Mouse (Mus musculus): Measurements from ENCODE around the gene Dhrs1. TPM values are rescaled to one million over a fixed set of nuclear protein-coding genes. Genes with fewer than 3 reads are reported as not detected.
A peak's percentile ranks its signal among the peaks of the same experiment; 100 is the strongest.
"Not testable (repeated sequence)": the region's sequence is repeated elsewhere in the genome, so short reads cannot be mapped to it uniquely, and the experiment has no call there.

Dhrs1 gene
- polyA plus RNA-seq, 1 experiment: 55.1 TPM

GRCm38 (mm10) chr14:55767519-55768414 lies 22.3 kb upstream of the Dhrs1 start:
- Histone ChIP-seq H3K4me1 (ENCODE audit: control insufficient read depth, insufficient read depth, low read length) (peaks cover 4% of the 10 kb centered on the region), H3K27ac (ENCODE audit: insufficient read depth, low read length) (peak overlapping the region; percentile 59), H3K4me3 (ENCODE audit: insufficient read depth, low read length) (no peak overlapping the region)
- no peak for TF ChIP-seq CTCF (IDR thresholded peaks at IDR 0.05; ENCODE audit: borderline replicate concordance, insufficient read depth, low read length)
- TF ChIP-seq POLR2A (IDR thresholded peaks at IDR 0.05; ENCODE audit: low read depth, low read length): no peak; the same call in 1 of the 2 replicates

- TF ChIP-seq POLR2A (IDR thresholded peaks at IDR 0.05; ENCODE audit: low read depth, low read length): no peak
- Histone ChIP-seq H3K27ac (ENCODE audit: insufficient read depth, low read length) (no peak within 1 kb of the TSS), H3K4me1 (ENCODE audit: control insufficient read depth, insufficient read depth, low read length) (peaks cover 4% of the 10 kb centered on the region), H3K4me3 (ENCODE audit: insufficient read depth, low read length) (no peak within 1 kb of the TSS)
Measured at GRCm38 (mm10) chr14:55765696-55766095, 20.2 kb upstream of the Dhrs1 start, which contains the start of gene Ltb4r1. TSS of gene Ltb4r1 (plus strand) at chr14:55765962.

GRCm38 (mm10) chr14:55763166-55763565 lies 17.7 kb upstream of the Dhrs1 start:
- Histone ChIP-seq H3K4me1 (ENCODE audit: control insufficient read depth, insufficient read depth, low read length) (no peaks in the 10 kb centered on the region), H3K27ac (ENCODE audit: insufficient read depth, low read length) (no peak overlapping the region), H3K4me3 (ENCODE audit: insufficient read depth, low read length) (no peak overlapping the region)
- TF ChIP-seq CTCF (IDR thresholded peaks at IDR 0.05; ENCODE audit: borderline replicate concordance, insufficient read depth, low read length) (no peak), POLR2A (IDR thresholded peaks at IDR 0.05; ENCODE audit: low read depth, low read length) (no peak)

GRCm38 (mm10) chr14:55762001-55762821 lies 16.7 kb upstream of the Dhrs1 start:
- no peak overlapping the region for H3K27ac ChIP-seq (ENCODE audit: insufficient read depth, low read length)
- H3K4me3 ChIP-seq (ENCODE audit: insufficient read depth, low read length): peak overlapping the region; percentile 15
- H3K4me1 ChIP-seq (ENCODE audit: control insufficient read depth, insufficient read depth, low read length): no peaks in the 10 kb centered on the region
- no peak for TF ChIP-seq CTCF (IDR thresholded peaks at IDR 0.05; ENCODE audit: borderline replicate concordance, insufficient read depth, low read length)
- peak; percentile 53 for TF ChIP-seq POLR2A (IDR thresholded peaks at IDR 0.05; ENCODE audit: low read depth, low read length)

GRCm38 (mm10) chr14:55761163-55761562 lies 15.7 kb upstream of the Dhrs1 start, which contains the start of gene Ltb4r2:
TSS of gene Ltb4r2 (plus strand) at chr14:55761428.
- Histone ChIP-seq H3K4me3 (ENCODE audit: insufficient read depth, low read length) (peak within 1 kb of the TSS; percentile 15), H3K27ac (ENCODE audit: insufficient read depth, low read length) (no peak within 1 kb of the TSS), H3K4me1 (ENCODE audit: control insufficient read depth, insufficient read depth, low read length) (no peaks in the 10 kb centered on the region)
- TF ChIP-seq POLR2A (IDR thresholded peaks at IDR 0.05; ENCODE audit: low read depth, low read length): no peak
- no peak for TF ChIP-seq CTCF (IDR thresholded peaks at IDR 0.05; ENCODE audit: borderline replicate concordance, insufficient read depth, low read length)

- not testable (repeated sequence) for H3K27ac ChIP-seq (ENCODE audit: insufficient read depth, low read length); H3K4me3 ChIP-seq (ENCODE audit: insufficient read depth, low read length); H3K4me1 ChIP-seq (ENCODE audit: control insufficient read depth, insufficient read depth, low read length)
- TF ChIP-seq CTCF (IDR thresholded peaks at IDR 0.05; ENCODE audit: borderline replicate concordance, insufficient read depth, low read length): peak; percentile 45; the same call in 1 of the 2 replicates
Measured at GRCm38 (mm10) chr14:55760156-55760555, 14.7 kb upstream of the Dhrs1 start.

GRCm38 (mm10) chr14:55758363-55758784 lies 12.9 kb upstream of the Dhrs1 start, which contains the start of gene Cideb:
TSS of gene Cideb (minus strand) at chr14:55758458.
- H3K4me3 ChIP-seq (ENCODE audit: insufficient read depth, low read length): no peak within 1 kb of the TSS
- H3K4me1 ChIP-seq (ENCODE audit: control insufficient read depth, insufficient read depth, low read length): no peaks in the 10 kb centered on the region
- H3K27ac ChIP-seq (ENCODE audit: insufficient read depth, low read length): no peak within 1 kb of the TSS
- TF ChIP-seq CTCF (IDR thresholded peaks at IDR 0.05; ENCODE audit: borderline replicate concordance, insufficient read depth, low read length) (peak; percentile 19; the same call in 1 of the 2 replicates), POLR2A (IDR thresholded peaks at IDR 0.05; ENCODE audit: low read depth, low read length) (no peak)

- TF ChIP-seq CTCF (IDR thresholded peaks at IDR 0.05; ENCODE audit: borderline replicate concordance, insufficient read depth, low read length): no peak
- TF ChIP-seq POLR2A (IDR thresholded peaks at IDR 0.05; ENCODE audit: low read depth, low read length): no peak
- H3K4me1 ChIP-seq (ENCODE audit: control insufficient read depth, insufficient read depth, low read length): no peaks in the 10 kb centered on the region
Measured at GRCm38 (mm10) chr14:55757566-55757965, 12.1 kb upstream of the Dhrs1 start.

GRCm38 (mm10) chr14:55747051-55747847 lies 1.8 kb upstream of the Dhrs1 start:
- TF ChIP-seq POLR2A (IDR thresholded peaks at IDR 0.05; ENCODE audit: low read depth, low read length) (no peak), CTCF (IDR thresholded peaks at IDR 0.05; ENCODE audit: borderline replicate concordance, insufficient read depth, low read length) (no peak)
- H3K27ac ChIP-seq (ENCODE audit: insufficient read depth, low read length): no peak overlapping the region
- peak overlapping the region; percentile 76 for H3K4me3 ChIP-seq (ENCODE audit: insufficient read depth, low read length)
- H3K4me1 ChIP-seq (ENCODE audit: control insufficient read depth, insufficient read depth, low read length): no peaks in the 10 kb centered on the region; the same call in 1 of the 2 replicates

More at GRCm38 (mm10) chr14:55757566-55757965, 12.1 kb upstream of the Dhrs1 start:
- no peak overlapping the region for H3K4me3 ChIP-seq (ENCODE audit: insufficient read depth, low read length)
- H3K27ac ChIP-seq (ENCODE audit: insufficient read depth, low read length): no peak overlapping the region
